Mouse (Mus musculus): ENCODE results near the gene Clcn6.
"Not testable (repeated sequence)": the region's sequence is repeated elsewhere in the genome, so short reads cannot be mapped to it uniquely, and the experiment has no call there.

Gene Clcn6

DNA sequence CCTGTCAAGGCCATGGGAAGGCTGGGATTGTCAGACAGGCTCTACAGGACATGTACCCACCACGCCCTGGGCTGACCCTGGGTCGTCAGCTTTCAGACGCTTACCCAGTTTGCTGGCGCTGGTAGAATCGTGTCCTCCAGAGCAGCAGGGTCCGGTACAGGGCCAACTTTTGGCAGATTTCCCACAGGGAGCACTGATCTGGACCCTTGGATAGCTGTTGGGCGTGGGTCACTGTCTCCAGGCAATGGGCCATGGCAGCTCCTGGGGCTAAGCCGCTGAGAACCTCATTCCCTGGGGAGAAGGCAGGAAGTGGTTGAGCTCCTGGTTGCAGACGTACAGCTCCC lies 27.8 kb upstream of the Clcn6 start:
- peak; percentile 67 to 74 for DNase-seq (ENCODE audit: inconsistent age in 2 of 2, low spot score in 1 of 2)

GRCm38 (mm10) chr4:148065702-148066400 lies 27.2 kb upstream of the Clcn6 start:
- DNase-seq (ENCODE audit: inconsistent age in 2 of 2, low spot score in 1 of 2): no peak

- DNase-seq (ENCODE audit: inconsistent age in 2 of 2, low spot score in 1 of 2): no peak
Measured at GRCm38 (mm10) chr4:148061086-148061480, 22.5 kb upstream of the Clcn6 start.

DNA sequence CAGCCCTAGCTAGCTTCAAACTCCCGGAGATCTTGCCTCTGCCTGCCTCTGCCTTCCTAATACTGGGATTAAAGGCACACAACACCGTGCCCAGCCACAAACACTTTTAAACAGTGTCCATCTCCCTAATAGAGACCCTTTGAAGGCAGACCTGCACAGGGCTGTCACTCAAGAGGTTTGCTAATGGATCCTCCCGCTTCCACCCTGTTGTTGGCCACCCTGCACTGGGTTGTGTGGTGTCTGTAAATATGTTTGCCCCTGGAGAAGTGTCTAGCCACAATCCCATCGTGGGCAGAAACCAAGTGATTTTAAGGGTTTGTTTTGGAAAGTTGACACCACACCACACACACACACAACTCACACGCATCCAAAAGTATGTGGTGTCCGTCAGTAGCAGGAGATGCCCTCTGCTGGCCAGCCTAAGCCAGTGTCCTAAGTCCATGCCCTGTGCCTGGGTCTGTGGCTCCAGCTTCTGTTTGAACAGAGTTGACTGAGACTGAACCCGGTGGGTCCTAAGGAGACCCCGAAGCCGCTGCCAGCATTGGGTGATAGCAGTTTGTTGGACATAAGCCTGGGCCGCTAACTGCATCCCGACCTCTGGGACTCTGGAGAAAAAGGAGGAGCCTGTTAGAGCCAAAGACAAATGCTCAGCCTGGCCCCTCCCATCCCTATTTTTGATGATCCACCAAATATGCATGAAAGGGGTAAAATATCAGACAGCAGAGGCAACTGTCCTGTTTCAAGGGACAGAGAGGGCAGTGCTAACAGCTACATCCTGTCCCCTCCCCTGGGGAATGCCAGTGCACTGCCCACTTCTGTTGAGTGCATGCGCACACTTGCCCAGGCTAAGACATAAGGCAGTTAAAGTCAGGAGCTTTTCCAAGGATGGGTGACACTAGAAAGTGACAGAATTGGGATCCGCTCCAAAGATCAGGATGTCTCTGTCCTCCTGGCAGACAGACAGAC lies 21.8 kb upstream of the Clcn6 start:
- DNase-seq (ENCODE audit: inconsistent age in 2 of 2, low spot score in 1 of 2): peak; percentile 61 to 79

GRCm38 (mm10) chr4:148058993-148059392 lies 20.4 kb upstream of the Clcn6 start:
- no peak for DNase-seq (ENCODE audit: inconsistent age in 2 of 2, low spot score in 1 of 2)

DNA sequence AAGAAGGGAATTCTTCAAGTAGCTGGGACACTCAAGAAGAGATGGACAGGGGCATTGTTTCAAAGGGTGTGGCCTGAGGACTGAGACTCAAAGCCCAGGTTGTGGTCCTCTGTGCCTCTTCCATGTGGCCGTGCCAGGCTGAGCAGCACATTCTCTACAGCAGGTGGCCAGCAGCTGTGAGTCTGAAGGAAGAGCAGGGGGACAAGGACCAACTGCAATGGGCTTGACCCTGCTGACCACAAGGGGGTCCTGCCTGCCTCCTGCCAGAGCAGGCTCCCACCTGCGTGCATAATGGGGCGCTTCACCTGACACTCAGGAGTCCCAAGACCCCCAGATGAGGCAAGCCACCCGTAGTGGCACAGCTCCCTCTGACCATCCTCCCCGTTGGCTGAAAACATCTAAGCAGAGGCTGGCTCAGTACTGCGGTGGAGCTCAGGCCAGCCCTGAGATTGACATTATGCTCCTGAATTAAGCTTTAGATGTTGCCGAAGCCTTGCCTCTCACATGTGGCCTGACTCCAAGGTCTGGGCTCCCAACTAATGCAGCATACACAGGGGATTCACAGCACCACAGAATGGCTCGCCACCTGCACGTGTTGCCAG lies 19.7 kb upstream of the Clcn6 start:
- no peak for DNase-seq (ENCODE audit: inconsistent age in 2 of 2, low spot score in 1 of 2)

- DNase-seq (ENCODE audit: inconsistent age in 2 of 2, low spot score in 1 of 2): no peak
Measured at GRCm38 (mm10) chr4:148057661-148058209, 19.1 kb upstream of the Clcn6 start.

- DNase-seq (ENCODE audit: inconsistent age in 2 of 2, low spot score in 1 of 2): no peak
Measured at GRCm38 (mm10) chr4:148056801-148057200, 18.2 kb upstream of the Clcn6 start.

GRCm38 (mm10) chr4:148056246-148056645 lies 17.6 kb upstream of the Clcn6 start:
- no peak for DNase-seq (ENCODE audit: inconsistent age in 2 of 2, low spot score in 1 of 2)

DNA sequence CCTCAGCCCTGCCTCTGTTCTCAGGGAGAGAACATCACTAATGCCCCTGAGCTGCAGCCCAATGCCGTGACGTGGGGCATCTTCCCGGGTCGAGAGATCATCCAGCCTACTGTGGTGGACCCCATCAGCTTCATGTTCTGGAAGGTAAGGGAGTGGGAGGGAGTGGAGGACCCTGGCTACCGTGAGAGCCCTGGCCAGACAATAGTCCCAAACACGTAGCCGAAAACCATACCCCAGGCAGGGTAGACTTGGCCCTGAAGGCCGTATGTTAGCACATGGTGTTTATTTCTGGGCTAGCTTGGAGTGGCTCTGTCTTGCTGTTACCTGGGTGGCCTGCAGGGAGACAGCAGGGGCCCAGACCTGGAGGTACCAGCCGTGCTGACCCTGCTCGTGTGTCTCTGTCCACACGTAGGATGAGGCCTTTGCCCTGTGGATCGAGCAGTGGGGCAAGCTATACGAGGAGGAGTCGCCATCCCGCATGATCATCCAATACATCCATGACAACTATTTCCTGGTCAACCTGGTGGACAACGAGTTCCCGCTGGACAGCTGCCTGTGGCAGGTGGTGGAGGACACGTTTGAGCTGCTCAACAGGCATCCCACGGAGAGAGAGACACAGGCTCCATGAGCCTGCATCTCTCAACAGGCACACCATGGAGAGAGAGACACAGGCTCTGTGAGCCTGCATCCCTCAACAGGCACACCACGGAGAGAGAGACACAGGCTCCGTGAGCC lies 16.5 kb upstream of the Clcn6 start:
- DNase-seq (ENCODE audit: inconsistent age in 2 of 2, low spot score in 1 of 2): no peak

GRCm38 (mm10) chr4:148053417-148053920 lies 14.8 kb upstream of the Clcn6 start:
- DNase-seq (ENCODE audit: inconsistent age in 2 of 2, low spot score in 1 of 2): no peak

GRCm38 (mm10) chr4:148052976-148053375 lies 14.4 kb upstream of the Clcn6 start:
- no peak for DNase-seq (ENCODE audit: inconsistent age in 2 of 2, low spot score in 1 of 2)

- DNase-seq (ENCODE audit: inconsistent age in 2 of 2, low spot score in 1 of 2): no peak
Measured at GRCm38 (mm10) chr4:148051886-148052285, 13.3 kb upstream of the Clcn6 start.

DNA sequence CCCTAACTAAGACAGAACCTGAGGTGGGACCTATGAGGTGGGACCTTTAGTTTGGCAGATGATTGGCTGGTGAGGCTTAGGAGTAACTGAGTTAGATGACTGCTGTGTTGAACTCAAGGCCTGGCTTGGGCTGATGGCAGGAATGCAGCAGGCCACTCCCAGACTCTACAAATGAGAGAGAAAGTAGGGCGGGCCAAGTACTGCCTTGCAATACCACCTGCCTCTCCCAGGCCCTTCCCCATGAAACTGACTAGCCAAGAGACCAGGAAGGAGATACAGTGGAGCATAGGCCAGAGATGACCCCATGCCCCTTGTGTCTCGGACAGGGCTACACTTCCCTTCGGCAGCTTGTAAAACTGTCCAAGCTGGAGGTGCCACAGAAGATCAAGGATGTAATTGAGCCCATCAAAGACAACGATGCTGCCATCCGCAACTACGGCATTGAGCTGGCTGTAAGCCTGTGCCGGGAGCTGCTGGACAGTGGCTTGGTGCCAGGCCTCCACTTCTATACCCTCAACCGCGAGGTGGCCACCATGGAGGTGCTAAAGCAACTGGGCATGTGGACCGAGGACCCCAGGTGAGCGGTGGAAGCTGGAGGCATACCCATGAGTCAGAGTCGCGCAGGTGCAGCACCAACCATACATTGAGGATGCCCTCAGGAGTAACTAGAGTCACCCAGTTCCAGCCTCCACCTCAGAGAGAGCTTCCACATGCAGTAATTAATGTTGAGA lies 12.6 kb upstream of the Clcn6 start:
- DNase-seq (ENCODE audit: inconsistent age in 2 of 2, low spot score in 1 of 2): no peak

DNA sequence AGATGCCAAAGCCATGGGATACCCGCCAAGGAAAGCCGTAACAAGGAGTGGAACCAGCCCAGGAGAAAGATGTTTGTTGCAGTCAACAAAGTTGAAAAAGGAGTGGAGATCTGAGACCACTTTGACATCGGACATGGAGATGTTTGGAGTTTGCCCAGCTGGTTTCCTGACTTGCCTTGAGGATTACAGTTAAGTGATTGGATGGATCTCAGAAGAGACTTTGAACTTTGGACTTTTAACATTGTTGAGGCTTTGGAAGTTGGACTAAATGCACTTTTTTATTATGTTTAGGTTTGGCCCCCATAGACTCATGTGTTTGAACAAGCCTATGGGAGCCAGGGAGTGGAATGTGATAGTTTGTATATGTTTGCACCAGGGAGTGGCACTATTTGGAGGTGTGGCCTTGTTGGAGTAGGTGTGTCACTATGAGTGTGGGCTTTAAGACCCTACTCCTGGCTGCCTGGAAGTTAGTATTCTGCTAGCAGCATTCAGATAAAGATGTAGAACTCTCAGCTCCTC lies 11.8 kb upstream of the Clcn6 start:
- DNase-seq (ENCODE audit: inconsistent age in 2 of 2, low spot score in 1 of 2): not testable (repeated sequence)

DNA sequence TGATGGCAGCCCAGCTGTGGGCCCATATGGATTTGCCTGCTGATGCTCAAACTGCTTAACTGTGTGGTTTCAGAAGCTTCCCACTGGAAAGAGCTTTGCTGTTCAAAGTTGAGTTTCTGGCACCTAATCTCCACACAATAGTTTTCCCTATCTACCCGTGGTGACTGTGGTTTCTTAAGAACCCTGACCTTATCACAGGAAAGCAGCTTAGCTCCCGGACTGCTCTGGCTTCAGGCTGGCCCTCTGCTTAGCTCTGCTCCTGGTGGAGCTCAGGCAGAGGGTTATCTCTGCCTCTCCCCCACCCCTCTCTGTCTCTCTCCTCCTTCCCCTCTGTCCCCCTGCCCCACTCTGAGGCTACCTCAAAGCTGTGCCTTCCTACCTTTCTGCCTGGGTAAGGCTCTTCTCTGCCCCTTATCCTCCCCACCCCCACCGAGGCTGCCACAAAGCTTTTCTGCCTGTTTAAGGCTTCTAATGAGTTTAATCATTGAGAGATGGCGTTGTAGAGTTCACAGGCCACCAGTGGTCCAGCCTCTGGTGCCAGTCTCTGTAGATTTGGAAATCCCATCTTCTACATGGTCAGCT lies 7.9 kb upstream of the Clcn6 start:
- no peak for DNase-seq (ENCODE audit: inconsistent age in 2 of 2, low spot score in 1 of 2)

GRCm38 (mm10) chr4:148044113-148044512 lies 5.5 kb upstream of the Clcn6 start:
- DNase-seq (ENCODE audit: inconsistent age in 2 of 2, low spot score in 1 of 2): no peak

DNA sequence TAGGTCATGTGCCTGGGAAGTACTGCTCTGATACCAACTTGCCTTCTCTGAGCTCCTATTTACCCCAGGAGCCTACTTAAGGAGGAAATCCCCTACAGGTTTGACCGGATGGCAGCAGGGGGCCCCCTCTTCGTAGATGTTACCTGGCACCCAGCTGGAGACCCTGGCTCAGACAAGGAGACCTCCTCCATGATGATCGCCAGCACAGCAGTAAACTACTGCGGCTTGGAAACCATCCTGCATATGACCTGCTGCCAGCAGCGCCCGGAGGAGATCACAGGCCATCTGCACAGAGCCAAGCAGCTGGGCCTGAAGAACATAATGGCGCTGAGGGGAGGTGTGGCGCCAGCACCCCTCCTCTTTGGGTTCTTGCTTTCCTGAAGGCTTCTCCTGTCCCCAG lies 4.7 kb upstream of the Clcn6 start:
- peak in 1 of 2 experiments; percentile 30 for DNase-seq (ENCODE audit: inconsistent age in 2 of 2, low spot score in 1 of 2)

GRCm38 (mm10) chr4:148041611-148042191 lies 3.1 kb upstream of the Clcn6 start:
- DNase-seq (ENCODE audit: inconsistent age in 2 of 2, low spot score in 1 of 2): peak; percentile 79 to 86
